Mouse (Mus musculus) G1E (cell line): ENCODE results near the gene 9430097D07Rik.

Experiments
- CTCF ChIP-seq: IDR thresholded peaks from 2 replicates; pipeline ENCODE4 v1.5.1; 2012; ENCODE audit warnings: low read depth, low read length, inconsistent platforms, mixed read lengths
- GATA1 ChIP-seq: IDR thresholded peaks from 2 replicates; pipeline ENCODE4 v1.6.1; 2012; ENCODE audit warnings: borderline replicate concordance, low read length, inconsistent platforms, mixed read lengths
- POLR2AphosphoS5 ChIP-seq: IDR thresholded peaks from 2 replicates; pipeline ENCODE4 v1.6.1; 2012; ENCODE audit warnings: low read depth, low read length, inconsistent platforms; ENCODE audit not compliant: insufficient replicate concordance

- no peak for TF ChIP-seq CTCF
- no peak for TF ChIP-seq POLR2AphosphoS5
- TF ChIP-seq GATA1 = no peak
Observed at GRCm38 (mm10) chr2:32596725-32597124, 21.2 kb upstream of the 9430097D07Rik start.
